Mouse (Mus musculus): Measurements from ENCODE around the gene Sgta.

DNA sequence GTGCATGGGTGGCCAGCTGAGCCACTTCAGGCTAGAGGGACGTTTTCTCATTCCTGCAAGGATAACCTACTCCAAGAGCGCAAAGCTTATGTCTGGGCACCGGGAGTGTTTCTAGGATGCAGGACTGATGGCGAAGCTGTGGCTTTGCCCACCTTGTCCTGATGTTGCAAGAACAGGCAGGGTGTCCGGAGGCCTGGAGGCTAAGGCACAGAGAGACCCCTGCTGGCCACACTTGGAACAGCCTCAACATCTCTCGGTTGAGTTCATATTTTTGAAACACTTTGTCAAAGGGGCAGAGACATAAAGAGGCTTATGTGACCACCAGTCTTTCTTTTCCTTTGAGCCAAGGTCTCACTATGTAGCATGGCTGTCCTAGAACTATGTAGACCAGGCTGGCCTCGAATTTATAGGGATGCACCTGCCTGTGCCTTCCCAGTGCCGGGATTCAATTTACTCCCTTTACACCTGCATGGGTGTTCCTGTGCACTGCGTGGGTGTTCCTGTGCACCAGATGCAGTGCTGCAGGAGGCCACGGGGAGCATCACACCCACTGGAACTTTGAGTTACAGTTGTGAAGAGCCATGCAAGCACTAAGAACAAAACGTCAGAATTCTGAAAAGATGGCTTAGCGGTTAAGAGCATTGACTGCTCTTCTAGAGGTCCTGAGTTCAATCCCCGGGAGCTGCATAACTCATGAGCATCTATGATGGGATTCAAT, 18.4 kb downstream of the Sgta start:
- TF ChIP-seq CTCF (IDR thresholded peaks at IDR 0.05; ENCODE audit: low read depth) (peak; percentile 95), EP300 (IDR thresholded peaks at IDR 0.05; ENCODE audit: low read depth) (no peak)
